Mouse (Mus musculus): Measurements from ENCODE around the gene Gm26620. TPM values are rescaled to one million over a fixed set of nuclear protein-coding genes. Genes with fewer than 3 reads are reported as not detected.
A peak's percentile ranks its signal among the peaks of the same experiment; 100 is the strongest.

Gm26620 gene
- 0.58 and 1.1 TPM in 2 replicates for polyA plus RNA-seq (2015; fragmentation: Nextera tagmentation; extraction: Ambion mirVana)

DNA sequence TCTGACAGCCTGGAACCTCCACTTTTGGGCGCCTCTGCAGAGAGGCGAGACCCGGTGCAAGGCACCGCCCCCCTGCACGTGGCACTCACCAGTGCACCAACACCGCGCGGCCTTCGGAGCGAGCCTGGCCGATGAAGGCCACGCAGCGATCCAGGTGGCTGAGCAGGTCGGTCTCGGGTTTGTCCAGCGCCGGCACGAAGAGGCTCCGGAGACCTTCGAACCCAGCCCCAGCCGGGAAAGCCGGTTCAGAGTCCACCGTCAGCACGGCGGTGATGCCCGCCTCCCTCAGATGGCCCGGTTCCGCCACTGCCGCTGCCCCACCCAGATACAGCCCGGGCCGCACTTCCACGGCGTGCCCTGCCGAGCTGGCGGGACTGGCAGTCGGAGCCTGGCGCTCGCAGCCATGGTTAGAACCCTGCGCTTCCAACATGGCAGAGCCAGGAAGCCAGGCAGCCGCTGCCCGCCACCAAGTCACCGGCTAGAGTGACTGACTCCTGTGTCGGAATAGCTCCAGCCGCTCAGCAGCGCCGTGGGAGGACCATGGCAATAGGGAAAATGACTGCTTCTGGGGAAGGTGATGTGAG is at the start of gene Gm26620, which contains the start of gene Dusp12:
Gene Gm26620, plus strand, starts transcription at position 88 of the 584 bp plus-strand sequence.
Gene Dusp12, minus strand, starts transcription at position 563 of the 584 bp plus-strand sequence.
- under 1% methylated on average over 44 of the region's 46 CpGs for WGBS
- Histone ChIP-seq H3K27me3 (replicated peaks; ENCODE audit: control insufficient read depth, insufficient read depth, low read length) (no peaks in the 10 kb centered on the region), H3K4me1 (replicated peaks; ENCODE audit: control insufficient read depth, insufficient read depth, low read length) (peaks cover 15% of the 10 kb centered on the region), H3K27ac (ENCODE audit: low read length) (peak within 1 kb of the TSS; percentile 78), H3K36me3 (ENCODE audit: control insufficient read depth, insufficient read depth) (no peaks in the 10 kb centered on the region), H3K4me2 (ENCODE audit: low read length) (peak within 1 kb of the TSS; percentile 83), H3K9me3 (ENCODE audit: control insufficient read depth, low read length) (no peaks in the 10 kb centered on the region), H3K4me3 (replicated peaks; ENCODE audit: low read length) (peak within 1 kb of the TSS; percentile 64), H3K9ac (replicated peaks; ENCODE audit: low read depth, low read length) (peak within 1 kb of the TSS; percentile 73)
- peak; percentile 98 for ATAC-seq

DNA sequence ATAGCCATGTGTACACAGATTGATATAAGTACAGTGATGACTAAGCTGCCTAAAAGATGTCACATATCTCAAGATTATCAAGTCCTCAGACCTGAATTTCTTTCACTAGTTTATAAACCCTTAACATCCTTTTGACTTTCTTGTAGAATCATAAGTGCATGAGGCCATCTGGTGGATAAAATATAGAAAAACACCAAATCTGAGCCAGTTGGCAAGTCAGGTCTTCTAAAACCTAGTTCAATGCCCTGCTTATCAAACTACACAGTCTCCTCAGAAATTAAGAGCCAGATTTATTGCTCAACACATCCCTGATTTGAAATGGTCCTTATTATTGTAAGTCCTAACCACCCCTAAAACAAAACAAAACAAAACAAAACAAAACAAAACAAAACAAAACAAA is 45.2 kb upstream of the Gm26620 start:
- peak; percentile 38 for ATAC-seq

DNA sequence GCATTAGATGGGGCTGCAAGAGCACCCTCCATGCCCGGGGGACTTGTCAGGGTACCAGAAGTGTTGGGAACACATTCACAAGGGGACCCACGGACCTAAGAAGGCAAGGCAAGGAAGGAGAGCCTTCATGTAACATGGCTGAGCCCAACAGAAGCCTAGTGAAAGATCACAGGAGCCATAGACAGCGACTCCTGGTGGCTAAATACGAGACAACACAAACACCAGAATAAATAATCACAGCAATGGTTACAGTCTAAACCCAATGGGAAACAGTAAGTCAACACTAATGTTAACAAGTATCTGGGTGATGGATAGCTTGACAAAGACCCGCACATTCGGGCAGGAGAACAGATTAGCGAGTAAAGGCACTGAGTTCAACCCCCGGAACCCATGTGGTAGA is 40.5 kb upstream of the Gm26620 start:
- ATAC-seq = no peak

More for the DNA sequence above, 45.2 kb upstream of the Gm26620 start:
- H3K4me3 ChIP-seq (replicated peaks; ENCODE audit: low read length) = no peak overlapping the region
- no peaks in the 10 kb centered on the region for H3K4me1 ChIP-seq (replicated peaks; ENCODE audit: control insufficient read depth, insufficient read depth, low read length)
- H3K4me2 ChIP-seq (ENCODE audit: low read length) = no peak overlapping the region
- H3K36me3 ChIP-seq (ENCODE audit: control insufficient read depth, insufficient read depth) = no peaks in the 10 kb centered on the region
- no peak overlapping the region for H3K9ac ChIP-seq (replicated peaks; ENCODE audit: low read depth, low read length)
- H3K9me3 ChIP-seq (ENCODE audit: control insufficient read depth, low read length) = no peaks in the 10 kb centered on the region
- H3K27ac ChIP-seq (ENCODE audit: low read length) = no peak overlapping the region
- no peaks in the 10 kb centered on the region for H3K27me3 ChIP-seq (replicated peaks; ENCODE audit: control insufficient read depth, insufficient read depth, low read length)

DNA sequence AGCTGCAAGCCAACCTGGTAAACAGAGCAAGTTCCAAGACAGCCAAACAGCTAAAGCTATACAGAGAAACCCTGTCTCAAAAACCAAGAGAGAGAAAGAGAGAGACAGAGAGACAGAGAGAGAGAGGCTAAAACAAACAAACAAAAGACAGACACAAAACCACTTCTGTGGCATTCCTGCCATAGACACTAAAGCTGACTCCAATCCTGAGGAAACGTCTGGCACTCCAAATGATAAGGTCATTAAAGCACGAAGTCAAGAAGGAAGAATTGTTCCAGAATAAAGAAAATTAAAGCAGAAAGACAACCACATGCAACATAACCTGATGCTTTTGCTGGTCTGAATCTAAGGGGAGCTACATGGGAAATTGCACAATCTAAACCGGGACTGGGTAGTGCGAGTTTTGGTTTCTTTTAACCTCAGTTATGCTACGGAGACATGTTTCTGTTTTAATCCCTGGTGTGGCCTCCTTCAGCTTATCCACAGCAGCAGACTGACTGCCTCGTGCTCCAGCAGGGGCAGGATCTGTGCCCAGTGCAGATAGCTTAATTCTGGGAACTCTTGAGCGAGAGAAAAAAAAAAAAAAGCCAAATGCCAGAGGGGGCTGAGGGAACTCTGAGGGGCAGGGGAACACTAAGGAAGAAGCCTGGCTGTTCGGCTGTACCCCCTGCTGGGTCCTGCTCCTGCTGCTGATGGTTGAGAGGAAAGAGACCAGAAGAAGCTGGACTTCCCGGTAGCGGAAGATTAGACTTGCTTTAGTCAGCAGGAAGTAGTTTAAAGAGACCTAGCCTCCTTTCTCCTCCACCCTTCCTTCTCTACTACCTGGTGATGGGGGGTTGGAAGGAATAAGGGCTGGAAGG is 39.2 kb upstream of the Gm26620 start:
- no peaks in the 10 kb centered on the region for H3K4me1 ChIP-seq (replicated peaks; ENCODE audit: control insufficient read depth, insufficient read depth, low read length)
- H3K27ac ChIP-seq (ENCODE audit: low read length) = no peak overlapping the region
- no peaks in the 10 kb centered on the region for H3K27me3 ChIP-seq (replicated peaks; ENCODE audit: control insufficient read depth, insufficient read depth, low read length)
- no peak overlapping the region for H3K9ac ChIP-seq (replicated peaks; ENCODE audit: low read depth, low read length)
- no peak overlapping the region for H3K4me2 ChIP-seq (ENCODE audit: low read length)
- 50% methylated on average over 10 of the region's 10 CpGs for WGBS
- H3K9me3 ChIP-seq (ENCODE audit: control insufficient read depth, low read length) = no peaks in the 10 kb centered on the region
- H3K36me3 ChIP-seq (ENCODE audit: control insufficient read depth, insufficient read depth) = no peaks in the 10 kb centered on the region
- ATAC-seq = no peak
- no peak overlapping the region for H3K4me3 ChIP-seq (replicated peaks; ENCODE audit: low read length)

More for the DNA sequence above, 40.5 kb upstream of the Gm26620 start:
- WGBS = 56% methylated on average over 8 of the region's 8 CpGs
- Histone ChIP-seq H3K36me3 (ENCODE audit: control insufficient read depth, insufficient read depth) (no peaks in the 10 kb centered on the region), H3K9me3 (ENCODE audit: control insufficient read depth, low read length) (no peaks in the 10 kb centered on the region), H3K27me3 (replicated peaks; ENCODE audit: control insufficient read depth, insufficient read depth, low read length) (no peaks in the 10 kb centered on the region), H3K4me3 (replicated peaks; ENCODE audit: low read length) (no peak overlapping the region), H3K9ac (replicated peaks; ENCODE audit: low read depth, low read length) (no peak overlapping the region), H3K4me1 (replicated peaks; ENCODE audit: control insufficient read depth, insufficient read depth, low read length) (no peaks in the 10 kb centered on the region), H3K4me2 (ENCODE audit: low read length) (no peak overlapping the region), H3K27ac (ENCODE audit: low read length) (no peak overlapping the region)

DNA sequence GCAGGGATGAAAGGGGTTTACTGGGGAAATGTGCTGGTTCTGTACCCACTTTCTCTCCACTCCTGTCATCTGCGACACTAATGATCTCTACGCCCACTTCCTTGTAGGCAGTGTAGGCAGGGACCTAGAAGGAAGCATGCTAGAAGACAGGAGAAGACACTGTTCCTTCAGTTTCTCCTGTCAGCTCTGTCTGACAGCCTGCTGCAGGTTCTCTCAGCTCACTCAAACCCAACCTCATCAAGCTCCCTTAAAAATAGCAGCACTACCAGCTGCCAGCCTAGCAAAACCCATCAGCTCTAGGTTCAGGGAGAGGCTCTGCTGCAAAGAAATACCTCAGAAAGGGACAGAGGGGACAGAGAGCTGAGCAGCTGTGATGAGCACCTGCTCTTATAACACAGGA is 34.9 kb upstream of the Gm26620 start:
- H3K9ac ChIP-seq (replicated peaks; ENCODE audit: low read depth, low read length) = no peak overlapping the region
- no peaks in the 10 kb centered on the region for H3K27me3 ChIP-seq (replicated peaks; ENCODE audit: control insufficient read depth, insufficient read depth, low read length)
- H3K9me3 ChIP-seq (ENCODE audit: control insufficient read depth, low read length) = no peaks in the 10 kb centered on the region
- no peak overlapping the region for H3K27ac ChIP-seq (ENCODE audit: low read length)
- no peak overlapping the region for H3K4me2 ChIP-seq (ENCODE audit: low read length)
- ATAC-seq = no peak
- WGBS = 100% methylated on average over 2 of the region's 2 CpGs
- H3K4me1 ChIP-seq (replicated peaks; ENCODE audit: control insufficient read depth, insufficient read depth, low read length) = no peaks in the 10 kb centered on the region
- H3K36me3 ChIP-seq (ENCODE audit: control insufficient read depth, insufficient read depth) = no peaks in the 10 kb centered on the region
- H3K4me3 ChIP-seq (replicated peaks; ENCODE audit: low read length) = no peak overlapping the region

DNA sequence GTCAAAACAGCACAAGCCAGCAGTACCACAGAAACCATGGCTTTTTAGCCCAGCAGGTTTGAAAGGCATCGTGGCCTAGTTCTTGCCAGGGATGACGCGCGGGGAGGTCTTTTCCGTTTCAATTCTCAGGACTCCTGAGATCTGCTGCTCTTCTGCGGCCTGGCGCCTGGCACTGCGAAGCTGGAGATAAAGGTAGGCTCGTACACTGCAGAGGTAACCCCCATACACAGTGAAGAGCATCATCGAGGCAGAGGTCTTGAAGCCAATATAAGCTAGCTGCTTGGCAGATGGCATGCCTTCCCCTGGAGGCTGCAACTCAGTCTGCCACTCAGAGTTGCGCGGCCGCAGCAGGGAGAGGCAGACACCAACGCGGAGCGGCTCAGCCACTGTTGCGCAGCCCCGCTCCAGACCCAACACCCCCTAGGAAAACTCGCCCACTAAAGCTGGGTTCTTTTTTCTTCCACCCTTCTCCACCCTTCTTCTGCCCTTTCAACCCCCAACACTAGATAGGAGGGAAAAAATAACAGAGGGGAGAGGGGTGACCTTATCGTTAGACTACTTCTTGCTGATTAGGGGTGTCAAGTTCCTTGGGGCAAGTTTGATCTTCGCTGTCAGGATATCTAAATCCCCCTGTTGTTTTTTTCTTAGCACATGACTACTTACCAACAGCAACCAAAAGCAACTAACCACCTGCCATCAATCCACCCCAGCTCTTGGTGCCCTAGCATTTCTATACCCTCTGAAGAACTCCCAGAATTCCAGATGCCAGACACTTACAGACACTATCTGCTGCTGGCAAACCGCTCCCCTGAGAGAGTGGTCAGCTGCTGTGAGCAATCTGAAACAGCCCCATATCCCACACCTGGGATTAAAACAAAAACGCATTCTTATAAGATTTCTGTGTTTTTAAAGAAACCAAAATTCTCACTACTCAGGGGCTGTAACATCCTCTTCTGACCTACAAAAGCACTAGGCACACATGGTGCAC is 33.9 kb upstream of the Gm26620 start:
- WGBS = 90% methylated on average over 23 of the region's 23 CpGs
- Histone ChIP-seq H3K9ac (replicated peaks; ENCODE audit: low read depth, low read length) (no peak overlapping the region), H3K9me3 (ENCODE audit: control insufficient read depth, low read length) (no peaks in the 10 kb centered on the region), H3K4me2 (ENCODE audit: low read length) (no peak overlapping the region), H3K36me3 (ENCODE audit: control insufficient read depth, insufficient read depth) (no peaks in the 10 kb centered on the region), H3K27me3 (replicated peaks; ENCODE audit: control insufficient read depth, insufficient read depth, low read length) (no peaks in the 10 kb centered on the region), H3K4me1 (replicated peaks; ENCODE audit: control insufficient read depth, insufficient read depth, low read length) (no peaks in the 10 kb centered on the region), H3K4me3 (replicated peaks; ENCODE audit: low read length) (no peak overlapping the region), H3K27ac (ENCODE audit: low read length) (no peak overlapping the region)
- ATAC-seq = no peak

DNA sequence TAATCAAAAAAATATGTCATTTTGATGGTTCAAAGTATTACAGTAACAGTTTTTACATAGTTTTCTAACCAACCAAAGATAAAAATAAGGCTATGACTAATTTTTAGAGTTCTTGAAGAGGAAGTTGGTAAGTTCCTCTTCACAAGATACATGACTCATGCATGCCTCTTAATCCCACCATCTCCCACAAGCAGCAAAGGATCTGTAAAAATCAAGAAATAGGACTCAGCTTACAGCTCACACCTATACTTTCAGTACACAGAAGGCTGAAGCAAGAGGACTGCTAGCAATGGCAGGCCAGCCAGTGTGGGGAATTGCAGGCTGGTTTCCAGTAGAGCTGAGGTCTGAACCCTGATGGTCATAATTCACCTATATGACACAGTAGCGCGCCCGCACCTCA is 31.3 kb upstream of the Gm26620 start:
- Histone ChIP-seq H3K4me2 (ENCODE audit: low read length) (no peak overlapping the region), H3K27ac (ENCODE audit: low read length) (no peak overlapping the region), H3K36me3 (ENCODE audit: control insufficient read depth, insufficient read depth) (no peaks in the 10 kb centered on the region), H3K4me3 (replicated peaks; ENCODE audit: low read length) (no peak overlapping the region), H3K9ac (replicated peaks; ENCODE audit: low read depth, low read length) (no peak overlapping the region), H3K9me3 (ENCODE audit: control insufficient read depth, low read length) (no peaks in the 10 kb centered on the region), H3K4me1 (replicated peaks; ENCODE audit: control insufficient read depth, insufficient read depth, low read length) (no peaks in the 10 kb centered on the region), H3K27me3 (replicated peaks; ENCODE audit: control insufficient read depth, insufficient read depth, low read length) (no peaks in the 10 kb centered on the region)
- no peak for ATAC-seq
- WGBS = 92% methylated on average over 3 of the region's 3 CpGs

DNA sequence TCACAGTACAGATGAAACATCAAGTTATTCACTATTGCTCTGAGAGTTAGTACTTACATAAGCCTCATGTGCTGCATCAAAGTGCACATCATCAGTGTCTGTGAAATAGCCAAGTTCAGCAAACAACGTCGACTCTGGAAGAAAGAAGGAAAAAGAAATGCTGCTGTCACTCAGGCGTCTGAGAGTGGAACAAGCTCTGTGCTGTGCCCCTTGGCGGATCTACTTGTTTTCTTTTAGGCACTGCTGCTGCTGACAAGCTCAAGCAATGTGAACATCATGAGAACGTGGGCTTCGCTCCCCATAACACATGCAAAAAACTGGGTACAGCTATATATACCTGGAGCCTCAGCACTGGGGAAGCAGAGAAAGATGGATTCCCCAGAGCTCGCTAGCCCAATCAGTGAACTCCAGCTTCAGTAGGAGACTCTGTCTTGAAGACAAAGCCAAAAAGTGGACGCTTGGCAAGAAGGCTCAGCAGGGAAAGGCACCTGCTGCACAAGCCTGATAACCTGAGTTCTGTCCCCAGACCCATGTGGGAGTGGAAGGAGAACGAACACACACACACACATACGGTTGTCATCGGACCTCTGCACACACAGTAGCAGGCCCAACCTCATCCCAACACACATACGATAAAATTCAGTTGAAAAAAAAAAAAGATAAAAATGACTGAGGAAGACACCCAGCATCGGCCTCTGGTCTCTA is 29.7 kb upstream of the Gm26620 start:
- no peak overlapping the region for H3K4me2 ChIP-seq (ENCODE audit: low read length)
- WGBS = 88% methylated on average over 13 of the region's 13 CpGs
- H3K9ac ChIP-seq (replicated peaks; ENCODE audit: low read depth, low read length) = no peak overlapping the region
- H3K27ac ChIP-seq (ENCODE audit: low read length) = no peak overlapping the region
- no peaks in the 10 kb centered on the region for H3K36me3 ChIP-seq (ENCODE audit: control insufficient read depth, insufficient read depth)
- H3K27me3 ChIP-seq (replicated peaks; ENCODE audit: control insufficient read depth, insufficient read depth, low read length) = no peaks in the 10 kb centered on the region
- H3K4me3 ChIP-seq (replicated peaks; ENCODE audit: low read length) = no peak overlapping the region
- H3K9me3 ChIP-seq (ENCODE audit: control insufficient read depth, low read length) = no peaks in the 10 kb centered on the region
- no peak for ATAC-seq
- H3K4me1 ChIP-seq (replicated peaks; ENCODE audit: control insufficient read depth, insufficient read depth, low read length) = no peaks in the 10 kb centered on the region

All from forebrain, embryonic 16.5 days (tissue).